In the genomic region with DNA sequence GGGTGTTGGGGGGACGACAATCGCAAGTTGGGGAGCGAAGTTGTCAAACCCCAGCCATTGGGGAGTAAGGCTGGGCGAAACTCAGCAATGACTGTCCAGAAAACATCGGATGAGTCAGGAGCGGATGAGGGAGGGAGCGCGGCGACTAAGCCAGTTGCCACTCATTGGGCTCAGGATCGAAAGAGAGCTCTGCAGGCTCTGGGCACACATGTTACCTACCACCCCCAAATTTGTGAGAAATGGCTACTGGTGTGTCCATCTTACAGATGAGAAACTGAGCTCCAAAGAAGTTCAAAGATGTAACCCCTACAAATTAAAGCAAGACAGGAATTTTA, we compare ENCODE assay signal across 8 mouse cellular contexts. TPM values are rescaled to one million over a fixed set of nuclear protein-coding genes. Genes with fewer than 3 reads are reported as not detected.
DNase-seq lines count a peak whose midpoint lies in the region; ATAC-seq and TF ChIP-seq lines count a peak whose summit lies in the region.

No protein-coding gene starts in this region.

- no peaks in the 10 kb centered on the region for H3K27me3 ChIP-seq in lung, embryonic 14.5 days (ENCODE audit: insufficient read depth, low read length)
- H3K27me3 ChIP-seq in embryonic facial prominence, embryonic 11.5 days (ENCODE audit: control insufficient read depth, insufficient read depth, low read length): no peaks in the 10 kb centered on the region
- no peaks in the 10 kb centered on the region for H3K27me3 ChIP-seq in intestine, embryonic 16.5 days (replicated peaks; ENCODE audit: control insufficient read depth, insufficient read depth, low read length)
- H3K27me3 ChIP-seq in neural tube, embryonic 14.5 days (ENCODE audit: control insufficient read depth, insufficient read depth, low read length): no peaks in the 10 kb centered on the region

- peak overlapping the region; percentile 66 for H3K4me3 ChIP-seq in lung, embryonic 14.5 days (ENCODE audit: low read depth, low read length)
- peak overlapping the region; percentile 83 for H3K4me3 ChIP-seq in embryonic facial prominence, embryonic 11.5 days (ENCODE audit: low read depth, low read length)
- peak overlapping the region; percentile 87 for H3K4me3 ChIP-seq in intestine, embryonic 16.5 days (ENCODE audit: low read length)
- H3K4me3 ChIP-seq in neural tube, embryonic 14.5 days (ENCODE audit: low read depth, low read length): peak overlapping the region; percentile 84

- WGBS in lung, embryonic 14.5 days: under 1% methylated on average over 10 of the region's 10 CpGs
- 0% methylated on average over 10 of the region's 10 CpGs for WGBS in embryonic facial prominence, embryonic 11.5 days
- 2% methylated on average over 10 of the region's 10 CpGs for WGBS in intestine, embryonic 16.5 days
- 0% methylated on average over 10 of the region's 10 CpGs for WGBS in neural tube, embryonic 14.5 days

- no peak for DNase-seq in lung, embryonic 14.5 days
- DNase-seq in lung, adult 18-20 months: no peak
- no peak for DNase-seq in embryonic facial prominence, embryonic 11.5 days (ENCODE audit: low spot score)
- DNase-seq in frontal cortex, postnatal 36 days (ENCODE audit: low spot score in 2 of 2): no peak
- no peak for DNase-seq in frontal cortex, postnatal 25 days (ENCODE audit: low spot score in 2 of 2)
- no peak for DNase-seq in left cerebral cortex, adult 18-20 months (ENCODE audit: low spot score in 2 of 2)

- peaks cover 22% of the 10 kb centered on the region for H3K4me1 ChIP-seq in lung, embryonic 14.5 days (ENCODE audit: insufficient read depth)
- H3K4me1 ChIP-seq in embryonic facial prominence, embryonic 11.5 days (ENCODE audit: control insufficient read depth, insufficient read depth, low read length): no peaks in the 10 kb centered on the region; the same call in 1 of the 2 replicates
- H3K4me1 ChIP-seq in intestine, embryonic 16.5 days (ENCODE audit: control insufficient read depth, insufficient read depth, low read length): peaks cover 27% of the 10 kb centered on the region
- peaks cover 7% of the 10 kb centered on the region for H3K4me1 ChIP-seq in neural tube, embryonic 14.5 days (ENCODE audit: control insufficient read depth, insufficient read depth, low read length)

- peak overlapping the region; percentile 81 for H3K4me2 ChIP-seq in lung, embryonic 14.5 days
- peak overlapping the region; percentile 73 for H3K4me2 ChIP-seq in embryonic facial prominence, embryonic 11.5 days (ENCODE audit: low read depth, low read length)
- peak overlapping the region; percentile 84 for H3K4me2 ChIP-seq in intestine, embryonic 16.5 days (ENCODE audit: low read depth, low read length)
- H3K4me2 ChIP-seq in neural tube, embryonic 14.5 days (ENCODE audit: low read depth, low read length): peak overlapping the region; percentile 57

- no peak for TF ChIP-seq CTCF in lung, embryonic 14.5 days (IDR thresholded peaks at IDR 0.05; ENCODE audit: low read depth)

- peak overlapping the region; percentile 90 for H3K27ac ChIP-seq in lung, embryonic 14.5 days (ENCODE audit: low read depth)
- H3K27ac ChIP-seq in embryonic facial prominence, embryonic 11.5 days (replicated peaks; ENCODE audit: low read depth, low read length): no peak overlapping the region; the same call in 1 of the 2 replicates
- H3K27ac ChIP-seq in intestine, embryonic 16.5 days (ENCODE audit: low read length): peak overlapping the region; percentile 89
- peak overlapping the region; percentile 83 for H3K27ac ChIP-seq in neural tube, embryonic 14.5 days (ENCODE audit: low read depth, low read length)

- peak overlapping the region; percentile 94 for H3K9ac ChIP-seq in lung, embryonic 14.5 days
- peak overlapping the region; percentile 95 for H3K9ac ChIP-seq in embryonic facial prominence, embryonic 11.5 days (replicated peaks; ENCODE audit: low read length)
- H3K9ac ChIP-seq in intestine, embryonic 16.5 days (ENCODE audit: low read depth, low read length): peak overlapping the region; percentile 96
- H3K9ac ChIP-seq in neural tube, embryonic 14.5 days (replicated peaks; ENCODE audit: low read depth, low read length): peak overlapping the region; percentile 91

- peak; percentile 25 for ATAC-seq in lung, embryonic 14.5 days (ENCODE audit: insufficient read depth)
- peak; percentile 37; the same call in 1 of the 2 replicates for ATAC-seq in embryonic facial prominence, embryonic 11.5 days (replicated peaks; ENCODE audit: insufficient number of reproducible peaks, low FRiP score, low TSS enrichment, low read depth)
- ATAC-seq in intestine, embryonic 16.5 days: no peak
- no peak for ATAC-seq in neural tube, embryonic 14.5 days (ENCODE audit: low read depth)

- no peaks in the 10 kb centered on the region for H3K9me3 ChIP-seq in lung, embryonic 14.5 days (ENCODE audit: low read depth, low read length)
- H3K9me3 ChIP-seq in embryonic facial prominence, embryonic 11.5 days (replicated peaks; ENCODE audit: control insufficient read depth, low read length): no peaks in the 10 kb centered on the region
- H3K9me3 ChIP-seq in intestine, embryonic 16.5 days (ENCODE audit: control insufficient read depth, low read length): no peaks in the 10 kb centered on the region
- H3K9me3 ChIP-seq in neural tube, embryonic 14.5 days (ENCODE audit: control insufficient read depth, low read length): no peaks in the 10 kb centered on the region

- H3K36me3 ChIP-seq in lung, embryonic 14.5 days (ENCODE audit: insufficient read depth): peaks cover 17% of the 10 kb centered on the region; the same call in 1 of the 2 replicates
- H3K36me3 ChIP-seq in embryonic facial prominence, embryonic 11.5 days (replicated peaks; ENCODE audit: control insufficient read depth, insufficient read depth, low read depth, low read length): no peaks in the 10 kb centered on the region
- H3K36me3 ChIP-seq in intestine, embryonic 16.5 days (ENCODE audit: control insufficient read depth, insufficient read depth, low read length): no peaks in the 10 kb centered on the region; the same call in 1 of the 2 replicates
- no peaks in the 10 kb centered on the region for H3K36me3 ChIP-seq in neural tube, embryonic 14.5 days (ENCODE audit: control insufficient read depth, insufficient read depth, low read length)

RNA-seq across cellular contexts. Expression of a gene that starts 0.2 kb away (rescaled TPM):
- 116 and 117 TPM in 2 replicates for polyA plus RNA-seq in lung, embryonic 14.5 days (2014; fragmentation: Nextera tagmentation; extraction: Ambion mirVana)
- polyA plus RNA-seq in embryonic facial prominence, embryonic 11.5 days (2014; fragmentation: Nextera tagmentation; extraction: Ambion mirVana): 80.8 and 89.1 TPM in 2 replicates
- polyA plus RNA-seq in intestine, embryonic 16.5 days (2015; fragmentation: Nextera tagmentation; extraction: Ambion mirVana): 74.8 and 77.0 TPM in 2 replicates
- polyA plus RNA-seq in neural tube, embryonic 14.5 days (2014; fragmentation: Nextera tagmentation; extraction: Ambion mirVana): 64.8 and 91.7 TPM in 2 replicates
- 10 to 100 TPM; 65.1 to 66.8 TPM for total RNA-seq in left cerebral cortex, adult 18-20 months (2021)

RNA-seq across cellular contexts. Expression of a gene that starts 47.2 kb away (rescaled TPM):
- not detected in 2 replicates for polyA plus RNA-seq in lung, embryonic 14.5 days (2014; fragmentation: Nextera tagmentation; extraction: Ambion mirVana)
- not detected in 2 replicates for polyA plus RNA-seq in embryonic facial prominence, embryonic 11.5 days (2014; fragmentation: Nextera tagmentation; extraction: Ambion mirVana)
- 3.6 and 4.2 TPM in 2 replicates for polyA plus RNA-seq in intestine, embryonic 16.5 days (2015; fragmentation: Nextera tagmentation; extraction: Ambion mirVana)
- 0.14 TPM in 1 of 2 replicates, not detected in the other for polyA plus RNA-seq in neural tube, embryonic 14.5 days (2014; fragmentation: Nextera tagmentation; extraction: Ambion mirVana)
- total RNA-seq in left cerebral cortex, adult 18-20 months (2021): not detected

Comparison
In these comparisons a context has a peak if more than half of its experiments do, and no peak if none do; other contexts are left out.
1. ATAC-seq: peak in lung, embryonic 14.5 days (single experiment) and embryonic facial prominence, embryonic 11.5 days (single experiment); none in intestine, embryonic 16.5 days (single experiment) and neural tube, embryonic 14.5 days (single experiment).
2. Peak in every context shown above with its lines, with median percentiles within 50 percentile points of each other: H3K4me2 ChIP-seq, H3K4me3 ChIP-seq and H3K9ac ChIP-seq.